Mouse (Mus musculus): ENCODE results near the gene Agap1. TPM values are rescaled to one million over a fixed set of nuclear protein-coding genes. Genes with fewer than 3 reads are reported as not detected.
A peak's percentile ranks its signal among the peaks of the same experiment; 100 is the strongest.

The Agap1 gene
- total and polyA plus RNA-seq, 2 experiments from 2014 or later, result 40.1 to 108 TPM

DNA sequence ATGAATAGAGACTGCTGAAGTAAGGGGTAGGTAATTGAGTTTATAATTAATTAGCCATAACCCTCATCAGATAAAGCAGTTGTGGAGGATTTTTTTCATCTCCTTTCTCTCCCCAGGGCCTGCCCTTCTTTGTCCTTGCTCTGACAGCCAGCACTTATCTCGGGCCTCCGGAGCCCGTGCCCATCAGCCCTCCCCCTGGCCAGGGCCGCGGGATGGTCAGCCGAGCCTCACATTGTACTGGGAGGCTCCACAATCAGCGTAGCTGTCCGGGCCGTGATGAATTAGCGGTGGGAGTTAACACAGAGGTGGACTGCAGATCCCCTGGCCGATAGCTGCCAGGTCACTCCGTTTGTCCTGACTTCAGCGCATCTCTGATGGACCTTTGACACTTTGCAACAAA is 248.7 kb downstream of the Agap1 start:
- Histone ChIP-seq H3K4me2 (ENCODE audit: low read depth) (no peak overlapping the region), H3K4me3 (ENCODE audit: low read depth, low read length) (no peak overlapping the region), H3K9ac (no peak overlapping the region), H3K36me3 (ENCODE audit: insufficient read depth) (peaks cover 13% of the 10 kb centered on the region), H3K27me3 (ENCODE audit: insufficient read depth, low read length) (peaks cover 22% of the 10 kb centered on the region), H3K9me3 (ENCODE audit: low read length) (no peaks in the 10 kb centered on the region), H3K27ac (ENCODE audit: low read depth, low read length) (no peak overlapping the region), H3K4me1 (ENCODE audit: insufficient read depth) (0 out of 2 replicates have a peak, but pooled peaks cover 4% of the 10 kb centered on the region)
- TF ChIP-seq CTCF (IDR thresholded peaks at IDR 0.05; ENCODE audit: low read depth), result no peak
- ATAC-seq, result no peak
- DNase-seq, result no peak
- 26% methylated on average over 13 of the region's 13 CpGs for WGBS

DNA sequence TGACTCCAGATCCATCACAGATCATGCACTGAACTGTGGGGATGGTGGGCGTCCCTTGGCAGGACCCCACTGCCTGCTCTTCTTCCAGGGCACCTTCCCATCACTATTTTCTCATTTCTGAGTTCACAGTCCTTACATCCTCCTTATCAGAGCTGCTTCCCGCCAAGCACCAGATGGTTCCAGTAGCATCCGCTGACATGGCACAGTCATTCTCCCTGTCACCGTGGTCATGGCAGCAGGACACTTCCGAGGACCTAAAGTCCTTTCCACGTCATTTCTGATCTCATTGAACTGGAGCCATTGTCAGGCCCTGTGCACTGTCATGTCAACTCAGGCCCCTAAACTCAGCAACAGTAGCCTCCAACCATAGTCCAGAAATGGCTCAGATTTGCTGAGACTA is 251.1 kb downstream of the Agap1 start:
- Histone ChIP-seq H3K27ac (ENCODE audit: low read depth, low read length) (no peak overlapping the region), H3K36me3 (ENCODE audit: insufficient read depth) (peaks cover 14% of the 10 kb centered on the region), H3K4me3 (ENCODE audit: low read depth, low read length) (no peak overlapping the region), H3K4me1 (ENCODE audit: insufficient read depth) (no peaks in the 10 kb centered on the region), H3K9ac (no peak overlapping the region), H3K27me3 (ENCODE audit: insufficient read depth, low read length) (peaks cover 22% of the 10 kb centered on the region), H3K4me2 (ENCODE audit: low read depth) (no peak overlapping the region), H3K9me3 (ENCODE audit: low read length) (no peaks in the 10 kb centered on the region)
- DNase-seq (no peak), ATAC-seq (no peak)
- no peak for TF ChIP-seq CTCF (IDR thresholded peaks at IDR 0.05; ENCODE audit: low read depth)
- 94% methylated on average over 6 of the region's 6 CpGs for WGBS

DNA sequence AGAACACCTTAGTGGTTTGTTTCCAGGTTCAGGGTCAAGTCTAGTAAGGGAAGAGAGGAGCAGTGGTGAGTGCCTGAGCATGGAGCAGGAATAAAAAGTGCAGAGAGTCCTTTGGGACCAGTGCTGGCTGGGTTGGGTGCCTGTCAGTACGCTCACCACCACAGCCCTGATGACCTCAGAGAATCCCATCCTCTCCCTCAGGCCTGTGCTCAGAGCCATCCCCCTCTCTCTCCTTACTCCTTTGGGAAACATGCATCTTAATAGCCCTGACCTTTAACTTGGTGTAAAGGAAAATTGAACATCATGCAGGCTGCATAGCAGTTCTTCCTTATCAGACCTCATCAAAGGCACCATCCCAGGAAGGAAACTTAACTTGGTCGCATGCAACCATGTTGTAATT is 252.3 kb downstream of the Agap1 start:
- Histone ChIP-seq H3K4me3 (ENCODE audit: low read depth, low read length) (no peak overlapping the region), H3K4me1 (ENCODE audit: insufficient read depth) (no peaks in the 10 kb centered on the region), H3K9me3 (ENCODE audit: low read length) (no peaks in the 10 kb centered on the region), H3K36me3 (ENCODE audit: insufficient read depth) (peaks cover 10% of the 10 kb centered on the region), H3K4me2 (ENCODE audit: low read depth) (no peak overlapping the region), H3K9ac (no peak overlapping the region), H3K27me3 (ENCODE audit: insufficient read depth, low read length) (peaks cover 13% of the 10 kb centered on the region), H3K27ac (ENCODE audit: low read depth, low read length) (no peak overlapping the region)
- DNase-seq (no peak), ATAC-seq (no peak)
- TF ChIP-seq CTCF (IDR thresholded peaks at IDR 0.05; ENCODE audit: low read depth), result no peak
- 91% methylated on average over 2 of the region's 2 CpGs for WGBS

DNA sequence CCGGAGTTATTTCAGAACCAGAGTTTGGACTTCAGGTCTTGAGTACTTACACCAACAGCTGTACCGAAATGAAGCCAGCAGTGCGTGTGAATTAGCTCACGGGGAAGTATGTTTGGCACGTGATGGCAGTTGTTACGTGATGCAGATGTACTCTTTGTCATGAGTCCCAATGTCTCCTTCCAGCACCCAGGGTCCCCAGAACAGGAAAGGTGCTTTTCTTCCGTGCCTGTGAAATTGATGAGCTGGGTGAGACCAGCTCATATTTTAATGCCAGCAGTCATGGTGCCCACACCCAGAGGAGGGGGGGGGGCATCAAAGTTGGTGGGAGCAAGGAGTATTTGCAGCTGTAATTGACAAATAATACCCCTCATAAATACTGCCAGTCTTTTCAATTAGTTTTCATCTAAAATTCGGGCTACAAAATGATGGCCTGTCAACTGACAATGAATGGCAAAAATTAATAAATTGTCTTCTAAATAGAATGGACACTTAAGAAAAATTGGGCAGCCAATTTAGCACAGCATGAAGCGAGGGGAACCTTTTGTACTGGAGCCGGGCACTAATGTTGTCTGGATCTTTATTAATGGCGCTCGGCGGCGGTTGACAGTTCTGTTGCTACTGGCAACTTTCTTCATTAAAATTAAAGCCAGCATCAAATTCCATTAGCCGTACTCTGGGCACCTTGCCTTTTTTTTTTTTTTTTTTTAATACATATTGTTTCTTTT is 253.3 kb downstream of the Agap1 start:
- H3K4me1 ChIP-seq (ENCODE audit: insufficient read depth), result no peaks in the 10 kb centered on the region
- H3K4me2 ChIP-seq (ENCODE audit: low read depth), result no peak overlapping the region
- no peaks in the 10 kb centered on the region for H3K9me3 ChIP-seq (ENCODE audit: low read length)
- DNase-seq (no peak), ATAC-seq (no peak)
- TF ChIP-seq CTCF (IDR thresholded peaks at IDR 0.05; ENCODE audit: low read depth), result no peak
- 36% methylated on average over 15 of the region's 15 CpGs for WGBS
- peaks cover 13% of the 10 kb centered on the region for H3K27me3 ChIP-seq (ENCODE audit: insufficient read depth, low read length)
- no peak overlapping the region for H3K4me3 ChIP-seq (ENCODE audit: low read depth, low read length)
- H3K36me3 ChIP-seq (ENCODE audit: insufficient read depth), result peaks cover 10% of the 10 kb centered on the region
- no peak overlapping the region for H3K27ac ChIP-seq (ENCODE audit: low read depth, low read length)
- H3K9ac ChIP-seq, result no peak overlapping the region

DNA sequence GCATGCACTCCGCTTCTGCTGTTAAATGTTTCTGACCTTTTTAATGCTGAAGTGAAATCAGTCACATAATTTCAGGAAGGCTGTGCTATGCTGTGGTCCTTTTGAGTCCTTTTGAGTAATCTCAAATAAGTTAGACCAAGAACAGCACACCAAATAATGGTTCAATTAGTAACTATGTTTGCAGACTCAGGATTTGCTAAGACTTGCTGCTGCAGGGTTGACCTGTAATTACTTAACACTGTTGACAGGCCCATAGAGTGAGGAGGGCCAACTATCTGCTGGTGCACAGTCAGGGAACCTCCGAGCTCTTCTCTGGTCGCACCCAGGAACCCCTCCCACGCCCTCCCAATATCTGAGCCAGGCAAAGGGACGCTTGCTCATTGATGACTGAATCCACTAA is 255.2 kb downstream of the Agap1 start:
- no peak overlapping the region for H3K27ac ChIP-seq (ENCODE audit: low read depth, low read length)
- ATAC-seq (no peak), DNase-seq (no peak)
- H3K4me2 ChIP-seq (ENCODE audit: low read depth), result no peak overlapping the region
- peaks cover 8% of the 10 kb centered on the region for H3K27me3 ChIP-seq (ENCODE audit: insufficient read depth, low read length)
- H3K9ac ChIP-seq, result no peak overlapping the region
- H3K36me3 ChIP-seq (ENCODE audit: insufficient read depth), result peaks cover 10% of the 10 kb centered on the region
- H3K4me1 ChIP-seq (ENCODE audit: insufficient read depth), result no peaks in the 10 kb centered on the region
- TF ChIP-seq CTCF (IDR thresholded peaks at IDR 0.05; ENCODE audit: low read depth), result no peak
- WGBS, result 88% methylated on average over 5 of the region's 5 CpGs
- no peak overlapping the region for H3K4me3 ChIP-seq (ENCODE audit: low read depth, low read length)
- H3K9me3 ChIP-seq (ENCODE audit: low read length), result no peaks in the 10 kb centered on the region

DNA sequence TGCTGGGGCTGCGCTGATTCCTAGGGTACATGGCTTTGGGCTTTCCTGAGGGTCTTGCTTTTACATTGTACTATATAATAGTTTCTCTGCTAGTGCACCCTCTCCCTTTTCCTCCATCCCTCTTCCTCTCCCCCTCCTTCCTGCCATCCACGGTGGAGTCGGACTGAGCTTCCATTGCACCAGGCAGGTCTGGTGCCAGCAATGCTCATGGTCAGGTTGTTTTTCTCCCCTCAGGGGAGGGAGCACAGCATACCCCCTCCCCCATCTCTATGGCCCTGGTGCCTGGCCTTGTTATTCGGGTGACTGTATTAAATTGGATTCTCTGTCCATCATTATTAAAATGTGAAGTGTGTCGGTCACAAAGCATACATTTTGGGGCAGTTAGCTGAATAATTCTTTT is 259.1 kb downstream of the Agap1 start:
- no peak overlapping the region for H3K4me3 ChIP-seq (ENCODE audit: low read depth, low read length)
- TF ChIP-seq CTCF (IDR thresholded peaks at IDR 0.05; ENCODE audit: low read depth), result no peak
- H3K27ac ChIP-seq (ENCODE audit: low read depth, low read length), result no peak overlapping the region
- H3K9me3 ChIP-seq (ENCODE audit: low read length), result no peaks in the 10 kb centered on the region
- H3K36me3 ChIP-seq (ENCODE audit: insufficient read depth), result peaks cover 6% of the 10 kb centered on the region; the same call in 1 of the 2 replicates
- peaks cover 8% of the 10 kb centered on the region for H3K27me3 ChIP-seq (ENCODE audit: insufficient read depth, low read length)
- DNase-seq (no peak), ATAC-seq (no peak)
- 41% methylated on average over 5 of the region's 5 CpGs for WGBS
- H3K9ac ChIP-seq, result no peak overlapping the region
- H3K4me1 ChIP-seq (ENCODE audit: insufficient read depth), result 0 out of 2 replicates have a peak, but pooled peaks cover 6% of the 10 kb centered on the region
- no peak overlapping the region for H3K4me2 ChIP-seq (ENCODE audit: low read depth)

DNA sequence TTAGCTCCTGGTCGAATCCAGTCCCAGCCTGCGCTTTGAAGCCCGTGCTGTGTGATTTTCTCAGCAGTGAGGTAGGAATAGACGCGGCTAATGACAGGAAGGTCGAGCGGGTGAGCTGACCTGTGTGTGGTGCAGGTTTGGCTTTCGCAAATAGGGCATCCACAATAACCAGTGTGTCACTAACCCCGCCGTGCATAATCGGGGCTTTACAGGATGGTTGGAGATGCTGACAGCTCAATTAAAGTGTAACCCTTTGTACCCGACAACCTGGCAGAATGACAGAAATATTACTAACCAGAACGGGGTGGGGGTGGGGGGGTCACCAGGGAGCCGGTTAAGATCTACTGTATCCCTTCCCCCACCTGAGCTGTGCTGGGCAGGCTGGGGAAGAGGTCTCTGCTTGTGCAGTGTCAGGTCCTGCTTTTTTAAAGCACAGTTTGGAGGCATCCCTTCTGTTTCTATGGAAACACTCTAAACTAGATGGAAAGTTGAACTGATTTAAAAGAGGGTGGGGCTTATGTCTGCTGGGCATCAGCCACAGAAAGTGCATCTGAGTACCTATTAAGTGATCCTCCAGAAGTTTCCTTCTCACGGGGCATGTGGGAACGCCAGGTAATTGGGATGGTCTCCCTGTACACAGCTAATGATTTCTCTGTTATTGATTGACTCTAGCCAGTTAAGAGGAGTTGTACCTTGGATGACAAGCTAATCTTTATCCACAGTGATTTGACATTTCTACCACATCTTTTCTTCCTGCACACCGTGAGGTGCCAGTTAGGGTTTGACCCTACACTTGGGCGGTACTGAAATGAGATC is 259.8 kb downstream of the Agap1 start:
- DNase-seq, result no peak
- no peak overlapping the region for H3K27ac ChIP-seq (ENCODE audit: low read depth, low read length)
- H3K27me3 ChIP-seq (ENCODE audit: insufficient read depth, low read length), result peaks cover 8% of the 10 kb centered on the region

More for the DNA sequence above, 259.8 kb downstream of the Agap1 start:
- 0 out of 2 replicates have a peak, but pooled peaks cover 6% of the 10 kb centered on the region for H3K4me1 ChIP-seq (ENCODE audit: insufficient read depth)
- 39% methylated on average over 18 of the region's 18 CpGs for WGBS
- TF ChIP-seq CTCF (IDR thresholded peaks at IDR 0.05; ENCODE audit: low read depth), result no peak
- peak; percentile 66 for ATAC-seq
- 0 out of 2 replicates have a peak, but pooled peaks cover under 1% of the 10 kb centered on the region for H3K36me3 ChIP-seq (ENCODE audit: insufficient read depth)
- no peak overlapping the region for H3K4me2 ChIP-seq (ENCODE audit: low read depth)
- no peak overlapping the region for H3K4me3 ChIP-seq (ENCODE audit: low read depth, low read length)
- H3K9me3 ChIP-seq (ENCODE audit: low read length), result no peaks in the 10 kb centered on the region
- H3K9ac ChIP-seq, result no peak overlapping the region

All from forebrain, postnatal 0 days (tissue).